Mouse (Mus musculus) olfactory bulb, adult 2 months (tissue): ENCODE results near the gene Smlr1.

Experiments used
- CTCF ChIP-seq: fragments of 200-500 bp; IDR thresholded peaks from 2 replicates; pipeline ENCODE4 v1.5.1; 2012; ENCODE audit warnings: low read depth, mild to moderate bottlenecking, low read length, moderate library complexity; ENCODE audit not compliant: insufficient read depth
- POLR2A ChIP-seq: fragments of 200-500 bp; IDR thresholded peaks from 2 replicates; pipeline ENCODE4 v1.6.1; 2012; ENCODE audit warnings: mild to moderate bottlenecking, low read depth, low read length, moderate library complexity; ENCODE audit not compliant: insufficient read depth

GRCm38 (mm10) chr10:25539146-25539770 lies 3.2 kb upstream of the Smlr1 start:
- TF ChIP-seq CTCF, result no peak
- TF ChIP-seq POLR2A, result no peak
